21 mouse cellular contexts compared by ENCODE assay signal in genomic region chr16:12202151-12202550, GRCm38 (mm10).
DNase-seq lines count a peak whose midpoint lies in the region; ATAC-seq lines count a peak whose summit lies in the region.
"Had no signal": no experiment of that assay in that cellular context is flagged by ENCODE, and none has a peak within 500 bp of the region (broad histone marks: within the 10 kb centered on the region; RNA-seq: fewer than 3 reads in every experiment).

No protein-coding gene starts in this region.

- H3K9me3 ChIP-seq in forebrain, embryonic 16.5 days (ENCODE audit: control insufficient read depth, low read length), result no peaks in the 10 kb centered on the region
- H3K9me3 ChIP-seq in forebrain, embryonic 10.5 days, result no peaks in the 10 kb centered on the region
- no peaks in the 10 kb centered on the region for H3K9me3 ChIP-seq in kidney, embryonic 14.5 days (ENCODE audit: control insufficient read depth, low read length)
- H3K9me3 ChIP-seq in neural tube, embryonic 15.5 days (replicated peaks), result no peaks in the 10 kb centered on the region
- H3K9me3 ChIP-seq: embryonic facial prominence, embryonic 12.5 days; forebrain, embryonic 12.5 days; heart, embryonic 10.5 days; hindbrain, embryonic 12.5 days had no signal

- WGBS in forebrain, embryonic 16.5 days, result 44% methylated on average over 3 of the region's 3 CpGs
- WGBS in forebrain, embryonic 10.5 days, result 70% methylated on average over 3 of the region's 3 CpGs
- WGBS in kidney, embryonic 14.5 days, result 67% methylated on average over 3 of the region's 3 CpGs
- 74% methylated on average over 3 of the region's 3 CpGs for WGBS in neural tube, embryonic 15.5 days

- peak; percentile 57 for ATAC-seq in forebrain, embryonic 16.5 days
- no peak for ATAC-seq in kidney, embryonic 14.5 days (ENCODE audit: low FRiP score, low TSS enrichment)
- no peak for ATAC-seq in neural tube, embryonic 15.5 days (ENCODE audit: low FRiP score)
- ATAC-seq: hindbrain, embryonic 16.5 days; inflammation-experienced regulatory T-cells, adult 6 months had no signal

- no peaks in the 10 kb centered on the region for H3K27me3 ChIP-seq in forebrain, embryonic 16.5 days (replicated peaks; ENCODE audit: control insufficient read depth, insufficient read depth, low read length)
- H3K27me3 ChIP-seq in forebrain, embryonic 10.5 days (ENCODE audit: poor library complexity, severe bottlenecking), result no peaks in the 10 kb centered on the region
- H3K27me3 ChIP-seq in kidney, embryonic 14.5 days (ENCODE audit: control insufficient read depth, insufficient read depth, low read length), result no peaks in the 10 kb centered on the region
- no peaks in the 10 kb centered on the region for H3K27me3 ChIP-seq in neural tube, embryonic 15.5 days (replicated peaks)
- H3K27me3 ChIP-seq: embryonic facial prominence, embryonic 12.5 days; forebrain, embryonic 12.5 days; hindbrain, embryonic 12.5 days had no signal

- DNase-seq in forebrain, embryonic 10.5 days (ENCODE audit: extremely low spot score, low spot score), result no peak
- DNase-seq in right cerebral cortex, adult 18-20 months, result peak; percentile 22
- DNase-seq in right cerebral cortex, postnatal 25 days, result no peak
- DNase-seq in layer of hippocampus, adult 8-10 months (ENCODE audit: low spot score in 2 of 2), result peak; percentile 60 to 75
- peak; percentile 45 for DNase-seq in layer of hippocampus, postnatal 36 days
- DNase-seq: adrenal gland, postnatal 10 days; cerebellum, adult 8-10 months; cerebellum, postnatal 14 days; gastrocnemius, postnatal 10 days; heart, adult 18-20 months; heart, postnatal 10 days; heart, postnatal 4 days had no signal

- H3K4me3 ChIP-seq in forebrain, embryonic 16.5 days (replicated peaks; ENCODE audit: low read length), result no peak overlapping the region
- H3K4me3 ChIP-seq in forebrain, embryonic 10.5 days, result no peak overlapping the region
- H3K4me3 ChIP-seq in kidney, embryonic 14.5 days (ENCODE audit: low read length), result no peak overlapping the region
- no peak overlapping the region for H3K4me3 ChIP-seq in neural tube, embryonic 15.5 days (replicated peaks)
- H3K4me3 ChIP-seq: embryonic facial prominence, embryonic 12.5 days; forebrain, embryonic 12.5 days; heart, embryonic 10.5 days; hindbrain, embryonic 12.5 days had no signal

- no peak overlapping the region for H3K9ac ChIP-seq in forebrain, embryonic 16.5 days (replicated peaks; ENCODE audit: low read depth, low read length)
- H3K9ac ChIP-seq in kidney, embryonic 14.5 days (ENCODE audit: low read depth, low read length), result no peak overlapping the region
- no peak overlapping the region for H3K9ac ChIP-seq in neural tube, embryonic 15.5 days (replicated peaks)
- H3K9ac ChIP-seq: embryonic facial prominence, embryonic 12.5 days; forebrain, embryonic 12.5 days; hindbrain, embryonic 12.5 days had no signal

- H3K36me3 ChIP-seq in forebrain, embryonic 16.5 days (ENCODE audit: control insufficient read depth, insufficient read depth), result no peaks in the 10 kb centered on the region
- H3K36me3 ChIP-seq in forebrain, embryonic 10.5 days (replicated peaks), result no peaks in the 10 kb centered on the region
- no peaks in the 10 kb centered on the region for H3K36me3 ChIP-seq in kidney, embryonic 14.5 days (ENCODE audit: control insufficient read depth, insufficient read depth, low read length)
- no peaks in the 10 kb centered on the region for H3K36me3 ChIP-seq in neural tube, embryonic 15.5 days
- H3K36me3 ChIP-seq: embryonic facial prominence, embryonic 12.5 days; forebrain, embryonic 12.5 days; heart, embryonic 10.5 days; hindbrain, embryonic 12.5 days had no signal

- H3K4me2 ChIP-seq in forebrain, embryonic 16.5 days (ENCODE audit: low read length), result no peak overlapping the region
- no peak overlapping the region for H3K4me2 ChIP-seq in kidney, embryonic 14.5 days (replicated peaks; ENCODE audit: low read depth, low read length)
- H3K4me2 ChIP-seq in neural tube, embryonic 15.5 days, result no peak overlapping the region
- H3K4me2 ChIP-seq: embryonic facial prominence, embryonic 12.5 days; forebrain, embryonic 12.5 days; hindbrain, embryonic 12.5 days had no signal

- 0 out of 2 replicates have a peak, but pooled peaks cover 2% of the 10 kb centered on the region for H3K4me1 ChIP-seq in forebrain, embryonic 16.5 days (replicated peaks; ENCODE audit: control insufficient read depth, insufficient read depth, low read length)
- H3K4me1 ChIP-seq in forebrain, embryonic 10.5 days, result no peaks in the 10 kb centered on the region
- no peaks in the 10 kb centered on the region for H3K4me1 ChIP-seq in kidney, embryonic 14.5 days (ENCODE audit: control insufficient read depth, insufficient read depth, low read length)
- no peaks in the 10 kb centered on the region for H3K4me1 ChIP-seq in neural tube, embryonic 15.5 days
- H3K4me1 ChIP-seq: embryonic facial prominence, embryonic 12.5 days; forebrain, embryonic 12.5 days; heart, embryonic 10.5 days; hindbrain, embryonic 12.5 days had no signal

- H3K27ac ChIP-seq in forebrain, embryonic 16.5 days (ENCODE audit: low read length), result no peak overlapping the region
- H3K27ac ChIP-seq in forebrain, embryonic 10.5 days, result no peak overlapping the region
- no peak overlapping the region for H3K27ac ChIP-seq in kidney, embryonic 14.5 days (ENCODE audit: low read depth, low read length)
- no peak overlapping the region for H3K27ac ChIP-seq in neural tube, embryonic 15.5 days (replicated peaks)
- H3K27ac ChIP-seq: embryonic facial prominence, embryonic 12.5 days; forebrain, embryonic 12.5 days; heart, embryonic 10.5 days; hindbrain, embryonic 12.5 days had no signal

Comparison
In these comparisons a context has a peak if more than half of its experiments do, and no peak if none do; other contexts are left out.
1. DNase-seq: peak in right cerebral cortex, adult 18-20 months (single experiment), layer of hippocampus, adult 8-10 months (2 of 2) and layer of hippocampus, postnatal 36 days (2 of 2); none in forebrain, embryonic 10.5 days (single experiment) and right cerebral cortex, postnatal 25 days (single experiment).